Mouse (Mus musculus) E14TG2a.4 (cell line): Measurements from ENCODE around the gene Sf3a3.

Experiments used
- CTCF ChIP-seq: conservative IDR thresholded peaks from 2 replicates; pipeline ENCODE4 v1.5.1; 2014; ENCODE audit warnings: low read length
- NANOG ChIP-seq: IDR thresholded peaks from 2 replicates; pipeline ENCODE4 v1.6.1; 2014; ENCODE audit warnings: borderline replicate concordance, low read length, mixed read lengths
- POU5F1 ChIP-seq: IDR thresholded peaks from 2 replicates; pipeline ENCODE4 v1.6.1; 2014; ENCODE audit warnings: low read length, borderline replicate concordance

- no peak for TF ChIP-seq CTCF
- TF ChIP-seq NANOG, result no peak
- TF ChIP-seq POU5F1, result no peak
These were observed 24.2 kb downstream of the Sf3a3 start for GRCm38 (mm10) chr4:124738783-124739182.
